Mouse (Mus musculus) thymus, postnatal 14 days (tissue): Measurements from ENCODE around the gene Atp6v0e.
A peak's percentile ranks its signal among the peaks of the same experiment; 100 is the strongest.

Experiments
- DNase-seq: peaks from one replicate; pipeline ENCODE4 v3.0.0; 2021

Gene Atp6v0e

DNA sequence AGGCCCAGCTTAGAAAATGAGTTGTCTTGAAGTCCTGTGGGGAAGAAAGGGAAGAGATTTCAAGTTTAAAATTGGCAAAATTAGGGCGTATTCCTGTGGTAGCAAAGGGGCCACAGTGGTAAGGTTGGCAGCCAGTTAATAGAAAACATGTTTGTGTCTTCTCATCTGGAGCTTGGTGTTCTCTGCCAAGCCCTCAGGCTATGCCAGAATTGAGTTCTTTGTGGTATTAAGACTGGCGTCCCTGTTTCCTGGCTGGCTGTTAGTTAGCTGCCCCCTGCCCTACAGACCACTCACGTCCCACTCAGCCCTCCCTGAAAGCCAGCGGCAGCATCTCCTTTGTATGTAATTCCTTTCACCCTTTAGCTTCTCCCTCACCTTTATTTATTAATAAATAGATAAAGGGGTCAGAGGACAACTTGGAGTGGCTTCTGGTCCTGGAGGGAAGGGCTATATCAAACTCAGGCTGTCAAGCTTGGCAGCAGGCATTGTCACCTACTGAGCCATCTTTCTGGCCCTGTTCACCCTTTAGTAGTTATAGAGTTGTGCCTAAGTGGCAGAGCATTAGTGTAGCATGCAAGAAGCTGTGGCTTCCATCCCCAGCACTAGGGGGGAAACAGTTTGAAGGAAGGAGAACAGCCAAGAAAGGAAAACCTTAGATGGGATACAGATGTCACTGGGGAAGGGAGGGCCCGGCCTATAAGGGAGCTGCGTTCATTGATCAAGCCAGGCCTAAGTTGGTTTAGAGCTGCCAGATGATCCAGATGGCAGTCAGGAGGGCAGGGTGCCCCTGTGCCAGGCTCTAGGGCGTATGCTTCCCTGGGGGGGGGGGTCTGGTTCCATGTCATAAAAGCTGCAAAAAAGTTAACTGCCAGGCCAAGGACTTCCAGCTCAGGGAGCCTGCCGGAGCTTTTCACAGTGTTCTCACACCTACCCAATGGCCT, 26.0 kb downstream of the Atp6v0e start:
- no peak for DNase-seq

DNA sequence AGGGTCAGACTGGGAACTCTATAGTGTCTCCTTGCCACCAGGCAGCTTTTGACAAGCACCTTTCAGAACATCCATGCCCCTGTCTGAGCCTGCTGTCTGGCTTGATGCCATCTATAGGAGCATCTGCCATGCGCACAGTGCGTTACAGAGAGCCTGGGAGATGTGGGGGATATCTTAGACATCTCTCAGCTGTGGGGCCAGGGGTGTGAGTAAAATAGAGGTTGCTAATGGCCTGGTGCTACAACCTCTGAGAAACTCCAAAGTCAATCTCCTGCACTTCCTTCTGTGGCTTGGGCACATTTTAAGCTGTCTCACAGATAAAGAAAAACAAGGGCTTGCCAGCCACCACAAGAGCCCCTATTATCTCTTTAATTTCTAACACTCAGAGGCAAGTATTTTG, 26.8 kb downstream of the Atp6v0e start:
- DNase-seq, result no peak

DNA sequence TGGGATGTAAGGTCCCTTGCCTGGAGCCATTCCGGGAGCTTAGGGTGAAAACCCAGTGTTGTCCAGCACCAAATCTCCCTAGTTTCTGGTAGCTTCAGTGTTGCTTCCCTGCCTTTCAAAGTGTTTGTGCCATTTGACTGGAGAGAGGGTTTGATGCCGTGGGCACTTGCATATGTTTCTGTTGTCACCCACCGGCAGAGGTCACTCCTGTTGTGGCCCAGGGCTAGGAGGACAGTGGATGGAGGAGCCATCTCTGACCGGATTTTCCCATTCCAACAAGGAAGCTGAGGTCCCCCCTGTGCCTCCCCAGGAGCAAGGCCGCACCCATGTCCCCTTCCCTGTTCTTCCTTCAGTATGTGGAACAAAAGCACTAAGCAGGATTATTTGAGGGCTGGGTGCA, 27.2 kb downstream of the Atp6v0e start:
- no peak for DNase-seq

GRCm38 (mm10) chr17:26691110-26691509, 28.1 kb downstream of the Atp6v0e start:
- DNase-seq, result no peak

- DNase-seq, result no peak
Observed at GRCm38 (mm10) chr17:26693424-26693823, 30.4 kb downstream of the Atp6v0e start.

DNA sequence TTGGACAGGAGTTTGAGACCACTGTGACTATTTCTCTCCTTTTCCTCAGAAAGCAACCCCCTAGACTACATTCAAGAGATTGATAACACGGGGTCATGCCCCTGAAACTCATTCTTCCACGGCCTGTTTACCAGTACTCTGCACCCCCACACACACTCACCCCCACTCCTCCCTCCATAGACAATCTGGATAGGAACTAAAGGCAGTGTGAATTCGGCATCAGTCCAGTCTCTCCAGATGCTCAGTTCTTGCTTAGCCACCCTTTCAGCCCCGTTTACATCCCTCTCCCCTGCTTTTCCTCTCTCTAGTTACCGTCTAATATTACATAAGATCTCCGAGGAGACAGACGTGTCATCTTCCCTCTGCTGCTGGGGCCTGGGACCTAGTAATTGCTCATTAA, 31.1 kb downstream of the Atp6v0e start:
- DNase-seq, result no peak

GRCm38 (mm10) chr17:26695193-26695592, 32.2 kb downstream of the Atp6v0e start:
- DNase-seq, result no peak

DNA sequence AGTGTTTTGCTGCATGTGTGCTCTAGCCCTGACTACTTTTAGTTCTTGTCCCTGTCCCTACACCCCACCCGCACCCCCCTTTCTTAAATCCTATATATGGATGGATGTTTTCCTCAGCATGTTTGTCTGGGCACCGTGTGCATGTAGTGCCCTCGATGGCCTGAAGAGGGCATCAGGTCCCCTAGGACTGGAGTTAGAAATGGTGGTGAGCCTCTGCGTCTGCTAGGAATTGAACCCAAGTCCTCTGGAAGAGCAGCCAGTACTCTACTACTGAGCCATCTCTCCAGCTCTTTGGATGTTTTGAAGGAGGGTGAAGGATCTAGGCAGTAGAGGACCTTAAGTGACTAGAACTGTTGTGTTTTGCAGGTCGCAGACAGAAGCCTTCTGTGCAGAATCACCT, 35.8 kb downstream of the Atp6v0e start:
- DNase-seq, result peak; percentile 45

- DNase-seq, result no peak
Observed at GRCm38 (mm10) chr17:26699819-26700616, 37.0 kb downstream of the Atp6v0e start.

GRCm38 (mm10) chr17:26701565-26701964, 38.5 kb downstream of the Atp6v0e start:
- DNase-seq, result no peak

DNA sequence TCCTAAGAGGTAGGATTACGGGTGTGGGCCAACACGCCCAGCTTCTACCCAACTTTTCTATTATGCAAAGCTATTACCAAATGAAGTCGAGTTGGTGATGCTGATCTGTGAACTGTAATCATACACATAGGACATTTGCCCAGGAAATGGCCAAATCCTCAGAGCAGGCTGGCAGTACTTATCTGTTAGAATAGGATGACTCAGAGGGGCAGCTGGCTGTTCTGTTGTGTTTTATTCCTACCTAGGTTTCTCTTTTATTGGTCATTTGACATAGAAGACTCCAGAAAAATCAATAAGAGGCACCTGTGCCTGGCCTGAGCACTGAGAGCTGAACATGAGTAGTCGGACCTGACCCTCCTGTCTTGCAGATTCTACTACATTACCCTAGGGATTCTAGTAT, 39.6 kb downstream of the Atp6v0e start:
- no peak for DNase-seq

GRCm38 (mm10) chr17:26703671-26704070, 40.6 kb downstream of the Atp6v0e start:
- no peak for DNase-seq

GRCm38 (mm10) chr17:26705463-26706359, 42.7 kb downstream of the Atp6v0e start:
- DNase-seq, result no peak

DNA sequence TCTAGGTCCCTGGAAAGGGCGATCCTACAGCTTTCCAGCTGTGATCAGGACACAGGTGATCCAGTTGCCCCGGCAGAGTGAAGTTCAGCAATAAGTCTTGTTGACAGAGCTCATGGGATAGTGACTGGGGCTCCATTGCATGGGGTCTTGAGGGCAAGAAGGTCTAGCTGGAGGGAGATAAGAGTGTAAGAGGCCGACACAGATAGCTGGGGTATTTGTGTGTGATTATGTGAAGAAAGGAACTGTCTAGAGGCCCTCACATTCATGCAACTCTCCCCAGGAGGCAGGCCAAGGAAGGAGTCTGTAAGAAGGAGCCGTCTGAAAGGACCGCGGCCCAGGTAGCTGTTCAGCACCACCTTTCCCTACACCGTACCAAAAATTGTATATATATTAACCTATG, 44.0 kb downstream of the Atp6v0e start:
- no peak for DNase-seq

DNA sequence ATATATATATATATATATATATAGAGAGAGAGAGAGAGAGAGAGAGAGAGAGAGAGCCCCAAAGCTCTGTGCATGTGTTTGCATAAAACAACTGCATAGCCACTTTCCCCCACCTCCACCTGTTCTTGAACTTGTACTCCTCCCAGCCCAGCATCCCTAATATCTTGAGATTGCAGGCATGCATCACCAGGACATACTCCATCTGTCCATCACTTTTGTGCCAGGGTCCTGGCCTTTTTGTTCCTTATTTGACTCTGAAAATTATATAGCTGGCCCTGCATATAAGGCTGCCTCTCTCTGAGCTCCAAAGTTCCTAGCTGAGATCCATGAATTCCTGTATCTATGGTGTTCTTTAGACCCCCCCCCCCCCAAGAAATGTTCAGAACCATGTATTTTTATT, 45.5 kb downstream of the Atp6v0e start:
- DNase-seq, result no peak

DNA sequence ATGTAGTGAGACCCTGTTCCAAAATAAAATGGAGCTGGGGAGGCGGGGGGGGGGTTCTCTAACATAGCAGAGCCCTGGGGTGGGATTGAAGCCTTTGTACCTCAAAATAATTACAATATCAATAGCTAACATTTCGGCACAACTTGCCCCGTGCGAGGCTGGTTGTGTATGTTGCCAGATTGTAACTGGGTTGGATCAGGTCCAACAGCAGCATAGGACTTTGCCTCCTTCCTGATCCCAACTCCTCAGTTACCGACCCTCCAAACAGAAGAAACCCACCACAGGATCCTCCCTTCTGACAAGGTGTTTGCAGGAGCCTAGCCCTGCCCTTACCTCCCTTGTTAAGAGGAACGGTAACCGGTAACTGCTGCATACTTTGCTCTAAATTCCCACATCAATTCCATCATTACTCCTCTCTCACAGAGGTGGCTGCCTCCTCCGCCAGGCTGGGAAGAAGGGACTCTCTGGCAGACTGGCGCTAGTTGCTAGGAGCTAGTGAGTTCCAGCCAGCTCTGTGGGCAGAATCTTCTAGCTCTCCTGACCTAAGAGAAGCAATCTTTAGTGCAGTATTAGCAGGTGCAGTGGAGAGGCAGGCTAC, 46.1 kb downstream of the Atp6v0e start:
- no peak for DNase-seq

- DNase-seq, result no peak
Observed at GRCm38 (mm10) chr17:26710049-26710448, 47.0 kb downstream of the Atp6v0e start.

DNA sequence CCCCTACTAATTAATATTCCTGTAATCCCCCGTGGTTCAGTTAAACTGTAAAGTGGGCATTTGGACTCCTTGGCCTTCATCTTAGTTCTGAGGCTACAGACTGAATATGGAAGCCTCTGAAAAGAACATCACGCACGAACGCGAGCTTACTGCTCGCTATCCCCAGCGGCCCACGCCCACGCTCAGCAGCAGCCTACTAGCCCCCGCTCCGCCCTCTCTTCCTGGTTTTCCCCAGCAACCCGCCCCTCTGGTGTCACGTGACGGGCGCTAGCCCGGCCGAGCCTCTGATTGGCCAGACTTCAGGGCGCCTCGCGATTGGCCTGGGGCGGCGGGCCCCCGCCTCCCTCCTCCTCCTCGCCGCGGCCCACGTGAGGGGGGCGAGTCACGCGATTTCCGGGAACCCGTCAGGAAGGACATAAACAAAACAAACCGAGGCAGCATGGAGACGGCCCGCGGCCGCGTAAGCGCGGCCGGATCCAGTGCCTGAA, 52.3 kb downstream of the Atp6v0e start, which contains the start of gene Crebrf:
Gene Crebrf, plus strand, starts transcription at position 380 of the 488 bp plus-strand sequence.
- peak; percentile 99 for DNase-seq

DNA sequence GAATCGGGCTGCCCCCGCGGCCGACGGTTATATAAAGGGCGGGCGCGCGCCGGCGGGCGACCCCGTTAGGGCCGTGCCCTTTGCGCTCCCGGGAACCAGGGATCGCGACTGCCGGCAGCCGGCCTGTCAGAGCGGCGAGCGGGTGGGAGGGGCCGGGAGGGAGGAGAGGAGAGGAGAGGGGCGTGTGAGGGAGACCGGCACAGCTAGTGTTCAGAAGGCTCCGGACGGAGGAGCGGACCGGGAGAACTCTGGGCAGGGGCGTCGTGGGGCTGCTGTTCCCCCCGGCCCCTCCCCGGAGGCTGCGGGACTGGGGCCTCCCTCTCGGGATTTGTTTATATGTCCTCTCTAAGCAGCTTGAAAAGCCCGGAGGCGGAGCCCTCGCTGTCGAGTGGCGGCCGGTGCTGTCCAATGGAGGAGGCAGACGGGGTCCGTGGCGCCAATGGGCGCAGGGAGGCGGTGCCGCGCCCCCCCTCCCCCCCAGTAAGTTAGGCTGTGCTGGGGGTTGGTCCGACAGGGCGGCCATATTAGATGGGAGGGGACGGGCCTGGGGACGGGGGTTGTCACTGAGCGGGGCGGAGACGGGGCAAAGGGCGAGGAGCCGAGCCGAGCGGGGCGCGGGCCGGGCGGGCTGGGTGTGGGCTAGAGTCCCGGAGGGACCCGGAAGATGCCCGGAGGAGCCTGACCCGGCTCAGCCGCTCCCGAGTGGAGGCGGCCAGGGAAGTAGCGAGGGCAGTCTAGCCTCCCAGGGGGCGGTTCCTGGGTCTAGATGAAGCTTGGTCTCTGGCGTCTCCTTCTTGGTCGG, 53.1 kb downstream of the Atp6v0e start:
- peak; percentile 96 for DNase-seq

- DNase-seq, result no peak
Observed at GRCm38 (mm10) chr17:26717868-26718267, 54.8 kb downstream of the Atp6v0e start.

DNA sequence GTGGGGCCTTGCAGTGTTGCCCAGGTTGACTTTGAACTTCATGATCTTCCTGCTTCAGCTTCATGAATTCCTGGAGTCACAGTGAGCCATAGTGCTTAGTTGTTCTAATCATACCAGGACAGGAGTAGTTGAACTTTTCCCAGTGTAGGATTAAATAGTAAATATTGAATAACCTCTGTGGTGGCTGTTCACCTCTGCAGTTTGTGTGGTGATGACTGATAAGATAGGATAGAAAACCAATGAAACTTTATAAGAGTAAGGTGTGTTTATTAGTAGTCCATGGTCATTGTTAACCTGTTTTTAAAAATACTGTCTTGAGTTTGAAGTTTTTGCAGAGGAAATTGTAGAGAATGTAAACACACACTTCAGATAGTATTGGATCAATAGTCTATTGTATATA, 56.4 kb downstream of the Atp6v0e start:
- no peak for DNase-seq
